Comparison of ENCODE assay signal across 10 mouse cellular contexts in genomic region chr14:75148229-75148628, GRCm38 (mm10). TPM values are rescaled to one million over a fixed set of nuclear protein-coding genes. Genes with fewer than 3 reads are reported as not detected.
A peak's percentile ranks its signal among the peaks of the same experiment; 100 is the strongest.
DNase-seq lines count a peak whose midpoint lies in the region; ATAC-seq lines count a peak whose summit lies in the region.
"Had no signal": no experiment of that assay in that cellular context is flagged by ENCODE, and none has a peak within 500 bp of the region (broad histone marks: within the 10 kb centered on the region; RNA-seq: fewer than 3 reads in every experiment).

No protein-coding gene starts in this region.

- peak; percentile 3 for DNase-seq in adrenal gland, postnatal 10 days
- no peak for DNase-seq in adrenal gland, adult 18-20 months (ENCODE audit: low spot score in 2 of 2)
- DNase-seq in left cerebral cortex, postnatal 10 days (ENCODE audit: extremely low spot score in 1 of 2, low spot score in 2 of 2): peak; percentile 23 to 67
- DNase-seq in left cerebral cortex, adult 9 months (ENCODE audit: low spot score in 2 of 2): no peak
- DNase-seq in kidney, postnatal 14 days: peak; percentile 31
- DNase-seq in cerebellum, adult 9-10 months: no peak

- intact Hi-C loops in left cerebral cortex, postnatal 10 days (cut with DNase I): no loop called here

- peak; percentile 43; the same call in 1 of the 2 replicates for ATAC-seq in megakaryocyte, adult 5-6 weeks (ENCODE audit: poor library complexity, severe bottlenecking)
- no peak for ATAC-seq in erythroblast, adult 5-6 weeks (replicated peaks; ENCODE audit: low FRiP score, poor library complexity, severe bottlenecking)
- ATAC-seq: Patski had no signal

RNA-seq across cellular contexts. Expression of gene Lcp1, which starts 17.3 kb away (rescaled TPM):
- total RNA-seq in adrenal gland, postnatal 10 days (2021): 10 to 100 TPM; 24.7 to 28.1 TPM
- 10 to 100 TPM; 14.8 to 26.2 TPM for total RNA-seq in adrenal gland, adult 18-20 months (2021)
- total RNA-seq in left cerebral cortex, postnatal 10 days (2021): 1 to 10 TPM; 8.0 to 8.1 TPM
- 1,031 and 1,064 TPM in 2 replicates for total RNA-seq in megakaryocyte, adult 5-6 weeks (2015)
- 669 and 719 TPM in 2 replicates for total RNA-seq in megakaryocyte, adult 5-6 weeks (2017)
- 249 and 278 TPM in 2 replicates for total RNA-seq in erythroblast, adult 5-6 weeks (2015; ENCODE audit: low replicate concordance)
- total RNA-seq in erythroblast, adult 5-6 weeks (2017; ENCODE audit: low replicate concordance): 130 and 135 TPM in 2 replicates

RNA-seq across cellular contexts. Expression of gene Lrrc63, which starts 17.5 kb away (rescaled TPM):
- total RNA-seq in adrenal gland, postnatal 10 days (2021): not detected
- total RNA-seq in adrenal gland, adult 18-20 months (2021): not detected
- total RNA-seq in left cerebral cortex, postnatal 10 days (2021): not detected
- total RNA-seq in megakaryocyte, adult 5-6 weeks (2015): 0.09 and 0.11 TPM in 2 replicates
- 0.12 and 0.37 TPM in 2 replicates for total RNA-seq in megakaryocyte, adult 5-6 weeks (2017)
- not detected in 2 replicates for total RNA-seq in erythroblast, adult 5-6 weeks (2015; ENCODE audit: low replicate concordance)
- total RNA-seq in erythroblast, adult 5-6 weeks (2017; ENCODE audit: low replicate concordance): 0.42 TPM in 1 of 2 replicates, not detected in the other
- total RNA-seq: left cerebral cortex, postnatal 25 days had no signal

Comparison
In these comparisons a context has a peak if more than half of its experiments do, and no peak if none do; other contexts are left out.
1. DNase-seq: peak in adrenal gland, postnatal 10 days (single experiment), left cerebral cortex, postnatal 10 days (2 of 2) and kidney, postnatal 14 days (single experiment); none in adrenal gland, adult 18-20 months (0 of 2), left cerebral cortex, adult 9 months (0 of 2) and cerebellum, adult 9-10 months (single experiment).
2. RNA of gene Lcp1, which starts 17.3 kb away (total RNA-seq): 669 to 1,064 TPM in megakaryocyte, adult 5-6 weeks and 130 to 278 TPM in erythroblast, adult 5-6 weeks; 24.7 to 28.1 TPM in adrenal gland, postnatal 10 days, 14.8 to 26.2 TPM in adrenal gland, adult 18-20 months and 8.0 to 8.1 TPM in left cerebral cortex, postnatal 10 days; every median in the first group is over 4 times any median in the second.